Mouse (Mus musculus): ENCODE data around the gene Hist1h2bf. TPM values are rescaled to one million over a fixed set of nuclear protein-coding genes. Genes with fewer than 3 reads are reported as not detected.

The Hist1h2bf gene
- 11.4 and 19.0 TPM in 2 replicates for polyA plus RNA-seq (2012; rRNA removed)

DNA sequence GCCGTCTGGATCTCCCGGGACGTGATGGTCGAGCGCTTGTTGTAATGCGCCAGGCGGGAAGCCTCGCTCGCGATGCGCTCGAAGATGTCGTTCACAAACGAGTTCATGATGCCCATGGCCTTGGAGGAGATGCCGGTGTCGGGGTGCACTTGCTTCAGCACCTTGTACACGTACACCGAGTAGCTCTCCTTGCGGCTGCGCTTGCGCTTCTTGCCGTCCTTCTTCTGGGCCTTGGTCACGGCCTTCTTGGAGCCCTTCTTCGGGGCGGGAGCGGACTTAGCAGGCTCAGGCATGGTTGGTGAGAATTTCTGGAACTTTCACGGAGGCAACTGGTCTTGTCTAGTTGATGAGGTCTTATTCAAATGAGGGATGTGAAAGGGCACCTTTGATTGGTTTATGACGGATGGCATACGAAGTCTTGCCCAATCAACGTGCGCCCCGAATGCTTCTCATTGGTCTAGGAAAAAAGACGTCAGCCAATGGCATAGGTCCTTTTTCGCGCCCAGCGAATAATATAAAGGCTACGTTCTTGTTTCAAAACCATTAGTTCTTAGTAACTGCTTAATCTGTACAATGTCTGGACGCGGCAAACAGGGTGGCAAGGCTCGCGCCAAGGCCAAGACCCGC, at the start of gene Hist1h2bf, which contains the start of gene Hist1h2ad:
Gene Hist1h2bf, minus strand, starts transcription at position 299 of the 627 bp plus-strand sequence.
Gene Hist1h2ad, plus strand, starts transcription at position 484 of the 627 bp plus-strand sequence.

DNA sequence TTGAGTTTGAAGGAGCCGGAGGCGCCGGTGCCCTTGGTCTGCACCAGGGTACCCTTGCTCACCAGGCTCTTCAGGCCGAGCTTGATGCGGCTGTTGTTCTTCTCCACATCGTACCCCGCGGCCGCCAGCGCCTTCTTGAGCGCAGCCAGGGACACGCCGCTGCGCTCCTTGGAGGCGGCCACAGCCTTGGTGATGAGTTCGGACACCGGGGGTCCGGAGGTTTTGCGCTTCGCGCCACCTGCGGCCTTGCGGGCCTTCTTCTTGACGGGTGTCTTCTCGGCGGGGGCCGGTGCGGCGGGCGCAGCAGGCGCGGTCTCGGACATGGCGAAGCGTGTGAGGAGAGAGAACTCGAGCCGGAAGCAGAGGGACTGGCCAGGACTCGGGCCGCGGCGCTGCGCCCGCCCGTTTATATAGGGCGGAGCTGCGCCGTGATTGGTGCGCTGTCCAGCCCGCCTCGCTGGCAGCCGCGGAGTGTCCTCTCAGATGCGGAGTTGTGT, 48.2 kb upstream of the Hist1h2bf start, which contains the start of gene Hist1h1e:
Gene Hist1h1e, minus strand, starts transcription at position 384 of the 497 bp plus-strand sequence.

DNA sequence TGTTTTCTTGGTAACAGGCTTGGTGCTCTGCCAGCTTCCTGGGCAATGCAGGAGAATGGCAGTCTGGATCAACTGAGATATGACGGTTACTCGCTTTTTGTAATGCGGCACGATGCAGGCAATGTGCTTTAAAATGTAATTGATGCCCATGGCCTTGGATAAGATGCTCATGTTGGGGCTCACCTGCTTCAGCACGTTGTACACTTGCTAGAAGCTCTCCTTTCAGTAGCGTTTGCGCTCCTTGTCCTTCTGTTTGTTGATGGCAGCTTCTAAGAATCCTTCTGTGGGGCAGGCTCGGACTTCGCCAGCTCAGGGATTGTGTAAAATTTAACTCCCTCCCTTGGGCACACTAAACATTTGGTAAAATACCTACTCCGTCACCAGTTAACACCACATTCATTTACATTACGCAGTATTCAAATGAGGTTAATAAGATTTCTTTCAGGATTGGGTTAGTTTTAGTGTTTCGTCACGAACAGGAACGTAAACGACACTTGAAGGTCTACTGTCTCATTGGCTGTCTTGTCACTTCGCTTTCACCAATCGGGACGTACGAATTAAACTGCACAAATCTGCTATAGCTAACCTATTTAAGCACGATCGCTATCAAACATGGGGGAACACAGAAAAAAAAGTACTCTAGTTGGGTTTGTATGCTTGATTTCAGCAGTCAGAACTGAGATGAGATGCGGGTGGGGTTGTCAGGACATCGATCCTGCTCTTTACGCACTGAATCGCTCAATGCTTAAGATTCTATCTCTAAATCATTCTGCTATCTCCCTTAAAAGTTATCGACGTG, 46.9 kb upstream of the Hist1h2bf start, which contains the start of gene Hist1h2be:
Gene Hist1h2be, minus strand, starts transcription at position 392 of the 799 bp plus-strand sequence.

DNA sequence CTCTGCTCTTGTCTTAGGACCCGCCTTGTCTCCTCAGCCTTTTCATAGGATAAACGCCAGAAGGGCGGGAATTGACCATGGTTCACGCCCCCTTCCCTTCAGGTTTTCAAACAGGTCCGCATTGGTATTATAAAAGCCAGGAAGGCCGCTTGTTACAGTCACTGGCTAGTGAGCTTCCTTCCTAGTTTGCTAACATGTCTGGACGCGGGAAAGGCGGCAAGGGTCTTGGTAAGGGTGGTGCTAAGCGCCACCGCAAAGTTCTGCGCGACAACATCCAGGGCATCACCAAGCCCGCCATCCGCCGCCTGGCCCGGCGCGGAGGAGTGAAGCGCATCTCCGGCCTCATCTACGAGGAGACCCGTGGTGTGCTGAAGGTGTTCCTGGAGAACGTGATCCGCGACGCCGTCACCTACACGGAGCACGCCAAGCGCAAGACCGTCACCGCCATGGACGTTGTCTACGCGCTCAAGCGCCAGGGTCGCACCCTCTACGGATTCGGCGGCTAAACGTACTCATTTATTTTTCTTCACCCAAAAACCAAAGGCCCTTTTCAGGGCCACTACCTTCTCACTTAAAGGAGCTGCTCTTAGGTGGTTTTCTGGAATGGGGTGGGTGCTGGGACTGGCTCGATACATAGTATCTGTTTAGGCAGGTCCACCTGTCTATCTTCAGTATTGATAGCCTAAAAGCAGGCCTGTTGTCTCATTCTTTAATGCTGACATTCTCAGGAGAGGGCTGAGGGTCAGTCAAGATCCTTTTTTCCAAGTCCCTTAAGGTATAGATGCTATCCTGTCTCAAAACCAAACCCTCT, 7.6 kb upstream of the Hist1h2bf start, which contains the start of gene Hist1h4d:
Gene Hist1h4d, plus strand, starts transcription at position 191 of the 811 bp plus-strand sequence.

DNA sequence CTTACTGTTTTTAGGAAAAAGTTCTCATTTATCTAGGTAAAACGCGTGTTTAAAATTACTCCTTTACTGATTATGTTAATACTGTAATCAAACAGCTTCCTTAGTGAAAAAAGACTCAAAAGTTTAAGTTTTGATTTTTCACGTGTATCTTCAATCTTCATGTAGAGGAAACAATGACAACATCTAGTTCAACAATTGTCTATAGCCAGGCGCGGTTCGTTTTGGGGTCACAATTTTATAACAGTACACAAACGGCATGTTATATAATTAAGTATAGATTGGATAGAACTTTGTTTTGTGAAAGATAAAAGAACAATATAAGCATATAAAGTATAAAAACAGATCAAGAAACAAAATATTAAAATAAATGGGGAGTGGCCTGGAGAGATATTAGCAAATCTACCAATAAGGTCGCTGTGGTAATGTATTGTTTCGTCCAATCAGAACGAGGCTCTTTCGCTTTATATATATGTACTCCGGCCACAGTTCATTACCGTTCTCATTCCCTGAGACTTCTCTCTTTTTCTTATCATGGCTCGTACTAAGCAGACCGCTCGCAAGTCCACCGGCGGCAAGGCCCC, 1.4 kb upstream of the Hist1h2bf start, which contains the start of gene Hist1h3d:
Gene Hist1h3d, plus strand, starts transcription at position 493 of the 581 bp plus-strand sequence.

DNA sequence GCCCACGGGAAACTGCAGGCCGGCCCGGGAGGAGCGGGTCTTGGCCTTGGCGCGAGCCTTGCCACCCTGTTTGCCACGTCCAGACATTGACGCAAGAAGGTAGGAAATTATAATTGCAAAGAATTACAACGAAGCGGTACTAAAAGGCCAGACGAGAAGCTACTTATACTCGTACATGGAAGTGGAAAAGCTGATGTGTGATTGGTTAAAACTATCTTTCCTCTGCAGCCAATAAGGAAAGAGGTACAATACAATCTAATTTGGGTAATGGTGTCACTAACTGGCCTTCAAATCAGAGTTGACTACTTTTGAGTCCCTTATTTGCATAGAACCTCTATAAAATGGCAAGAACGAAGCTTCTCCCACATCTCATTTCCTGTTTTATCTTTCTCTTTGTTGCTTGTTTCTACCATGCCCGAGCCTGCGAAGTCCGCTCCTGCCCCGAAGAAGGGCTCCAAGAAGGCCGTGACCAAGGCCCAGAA, 2.9 kb downstream of the Hist1h2bf start, which contains the start of the genes Hist1h2ae and Hist1h2bg:
Gene Hist1h2ae, minus strand, starts transcription at position 199 of the 482 bp plus-strand sequence.
Gene Hist1h2bg, plus strand, starts transcription at position 375 of the 482 bp plus-strand sequence.

DNA sequence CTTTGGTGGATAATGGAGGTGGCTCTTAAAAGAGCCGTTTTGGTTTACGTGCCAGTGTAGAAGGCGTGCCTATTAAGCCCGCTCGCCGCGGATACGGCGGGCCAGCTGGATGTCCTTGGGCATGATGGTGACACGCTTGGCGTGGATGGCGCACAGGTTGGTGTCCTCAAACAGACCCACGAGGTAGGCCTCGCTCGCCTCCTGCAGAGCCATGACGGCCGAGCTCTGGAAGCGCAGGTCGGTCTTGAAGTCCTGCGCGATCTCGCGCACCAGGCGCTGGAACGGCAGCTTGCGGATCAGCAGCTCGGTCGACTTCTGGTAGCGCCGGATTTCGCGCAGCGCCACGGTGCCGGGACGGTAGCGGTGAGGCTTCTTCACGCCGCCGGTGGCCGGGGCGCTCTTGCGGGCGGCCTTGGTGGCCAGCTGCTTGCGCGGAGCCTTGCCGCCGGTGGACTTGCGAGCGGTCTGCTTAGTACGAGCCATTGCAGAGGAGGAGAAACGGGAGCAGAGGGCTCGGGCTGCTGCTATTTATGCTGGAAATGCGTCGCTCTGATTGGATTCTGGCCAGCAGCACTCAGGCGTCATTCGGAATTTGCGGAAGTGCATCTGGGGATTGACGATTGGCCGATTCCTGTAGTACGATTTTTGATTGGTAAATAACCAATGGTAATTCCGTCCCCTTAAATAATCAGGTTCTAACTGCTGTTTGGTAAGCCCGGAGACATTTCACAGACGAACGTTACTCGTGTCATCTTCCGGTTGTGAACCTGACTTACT, 11.9 kb downstream of the Hist1h2bf start, which contains the start of gene Hist1h3e:
Gene Hist1h3e, minus strand, starts transcription at position 487 of the 777 bp plus-strand sequence.

DNA sequence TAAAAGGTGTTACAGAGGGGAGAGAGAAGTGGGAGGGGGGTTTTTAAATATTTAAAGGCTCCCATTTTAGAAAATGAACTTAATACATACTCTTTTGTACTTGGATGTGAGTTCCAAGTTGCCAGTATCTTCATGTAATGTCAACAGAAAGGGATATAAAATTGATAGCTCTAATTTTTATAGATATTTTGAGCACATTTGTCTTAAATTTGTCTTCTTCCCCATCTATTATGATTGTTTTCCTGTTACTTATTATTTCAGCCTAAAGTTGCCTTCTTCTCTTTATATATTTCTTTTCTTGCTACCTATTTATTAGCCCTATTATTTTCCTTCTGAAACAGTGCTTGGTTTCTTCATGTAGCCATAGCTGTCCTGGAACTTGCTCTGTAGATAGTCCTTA, 21.0 kb downstream of the Hist1h2bf start, which contains the start of gene Hist1h1d:
Gene Hist1h1d, plus strand, starts transcription at position 301 of the 400 bp plus-strand sequence.

DNA sequence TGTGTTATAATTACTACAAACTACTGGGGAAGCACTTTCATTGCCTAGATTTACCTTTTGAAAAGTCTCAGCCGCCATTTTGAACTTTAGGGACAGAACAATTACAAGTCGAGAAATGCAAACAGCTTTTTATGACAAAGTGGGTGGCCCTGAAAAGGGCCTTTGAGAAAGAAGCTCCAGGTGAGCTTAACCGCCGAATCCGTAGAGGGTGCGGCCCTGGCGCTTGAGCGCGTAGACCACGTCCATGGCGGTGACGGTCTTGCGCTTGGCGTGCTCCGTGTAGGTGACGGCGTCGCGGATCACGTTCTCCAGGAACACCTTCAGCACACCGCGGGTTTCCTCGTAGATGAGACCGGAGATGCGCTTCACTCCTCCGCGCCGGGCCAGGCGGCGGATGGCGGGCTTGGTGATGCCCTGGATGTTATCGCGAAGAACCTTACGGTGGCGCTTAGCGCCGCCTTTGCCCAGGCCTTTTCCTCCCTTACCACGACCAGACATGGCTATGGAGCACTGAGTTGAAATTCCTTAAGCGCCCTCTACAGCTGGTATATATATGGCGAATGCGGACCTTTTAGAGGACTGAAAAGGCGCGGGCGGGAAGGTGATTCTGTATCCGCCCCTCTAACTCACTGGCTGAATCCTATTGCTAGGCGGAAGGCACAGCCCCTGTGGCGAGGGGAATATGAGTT, 22.7 kb downstream of the Hist1h2bf start, which contains the start of gene Hist1h4f:
Gene Hist1h4f, minus strand, starts transcription at position 503 of the 689 bp plus-strand sequence.

DNA sequence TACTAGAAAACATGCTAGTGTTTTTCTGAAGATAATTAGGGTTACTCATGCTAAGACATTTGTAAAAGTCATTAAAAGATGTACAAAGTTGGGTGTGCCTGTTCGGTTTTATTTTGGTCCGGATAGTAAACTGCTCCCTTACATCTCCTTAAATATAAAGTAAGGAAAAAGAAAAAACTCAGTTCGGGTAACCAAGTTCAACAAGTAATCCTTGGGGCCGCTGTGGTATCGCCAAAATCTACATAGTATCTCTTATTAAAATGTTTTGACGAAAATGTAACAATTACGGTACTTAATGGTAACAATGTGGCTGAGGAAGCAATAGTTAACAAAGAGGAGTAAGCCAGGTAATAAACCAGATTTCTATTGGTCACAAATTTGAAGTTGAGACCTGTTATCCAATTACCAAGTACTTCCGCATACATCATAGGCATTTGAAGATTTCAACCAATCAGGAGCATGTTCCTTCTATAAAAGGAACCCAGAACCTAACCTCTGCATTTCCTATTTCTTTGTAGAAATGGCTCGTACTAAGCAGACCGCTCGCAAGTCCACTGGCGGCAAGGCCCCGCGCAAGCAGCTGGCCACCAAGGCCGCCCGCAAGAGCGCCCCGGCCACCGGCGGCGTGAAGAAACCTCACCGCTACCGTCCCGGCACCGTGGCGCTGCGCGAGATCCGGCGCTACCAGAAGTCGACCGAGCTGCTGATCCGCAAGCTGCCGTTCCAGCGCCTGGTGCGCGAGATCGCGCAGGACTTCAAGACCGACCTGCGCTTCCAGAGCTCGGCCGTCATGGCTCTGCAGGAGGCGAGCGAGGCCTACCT, 29.8 kb downstream of the Hist1h2bf start, which contains the start of gene Hist1h3f:
Gene Hist1h3f, plus strand, starts transcription at position 88 of the 822 bp plus-strand sequence.

DNA sequence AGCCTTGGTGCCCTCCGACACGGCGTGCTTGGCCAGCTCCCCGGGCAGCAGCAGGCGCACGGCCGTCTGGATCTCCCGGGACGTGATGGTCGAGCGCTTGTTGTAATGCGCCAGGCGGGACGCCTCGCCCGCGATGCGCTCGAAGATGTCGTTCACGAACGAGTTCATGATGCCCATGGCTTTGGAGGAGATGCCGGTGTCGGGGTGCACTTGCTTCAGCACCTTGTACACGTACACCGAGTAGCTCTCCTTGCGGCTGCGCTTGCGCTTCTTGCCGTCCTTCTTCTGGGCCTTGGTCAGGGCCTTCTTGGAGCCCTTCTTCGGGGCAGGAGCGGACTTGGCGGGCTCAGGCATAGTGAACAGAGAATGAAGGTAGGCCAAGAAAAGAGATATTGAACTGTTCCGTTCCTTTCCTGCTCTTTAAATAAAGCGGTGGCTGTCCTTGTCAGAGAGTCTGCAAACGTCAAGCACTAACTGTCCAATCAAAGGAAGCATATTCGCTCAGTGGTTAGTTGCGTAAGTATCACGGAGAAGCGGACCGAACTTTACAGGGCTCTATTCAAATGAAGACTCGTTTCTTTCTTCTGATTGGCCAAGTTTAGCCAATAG, 30.9 kb downstream of the Hist1h2bf start, which contains the start of gene Hist1h2bh:
Gene Hist1h2bh, minus strand, starts transcription at position 394 of the 609 bp plus-strand sequence.

DNA sequence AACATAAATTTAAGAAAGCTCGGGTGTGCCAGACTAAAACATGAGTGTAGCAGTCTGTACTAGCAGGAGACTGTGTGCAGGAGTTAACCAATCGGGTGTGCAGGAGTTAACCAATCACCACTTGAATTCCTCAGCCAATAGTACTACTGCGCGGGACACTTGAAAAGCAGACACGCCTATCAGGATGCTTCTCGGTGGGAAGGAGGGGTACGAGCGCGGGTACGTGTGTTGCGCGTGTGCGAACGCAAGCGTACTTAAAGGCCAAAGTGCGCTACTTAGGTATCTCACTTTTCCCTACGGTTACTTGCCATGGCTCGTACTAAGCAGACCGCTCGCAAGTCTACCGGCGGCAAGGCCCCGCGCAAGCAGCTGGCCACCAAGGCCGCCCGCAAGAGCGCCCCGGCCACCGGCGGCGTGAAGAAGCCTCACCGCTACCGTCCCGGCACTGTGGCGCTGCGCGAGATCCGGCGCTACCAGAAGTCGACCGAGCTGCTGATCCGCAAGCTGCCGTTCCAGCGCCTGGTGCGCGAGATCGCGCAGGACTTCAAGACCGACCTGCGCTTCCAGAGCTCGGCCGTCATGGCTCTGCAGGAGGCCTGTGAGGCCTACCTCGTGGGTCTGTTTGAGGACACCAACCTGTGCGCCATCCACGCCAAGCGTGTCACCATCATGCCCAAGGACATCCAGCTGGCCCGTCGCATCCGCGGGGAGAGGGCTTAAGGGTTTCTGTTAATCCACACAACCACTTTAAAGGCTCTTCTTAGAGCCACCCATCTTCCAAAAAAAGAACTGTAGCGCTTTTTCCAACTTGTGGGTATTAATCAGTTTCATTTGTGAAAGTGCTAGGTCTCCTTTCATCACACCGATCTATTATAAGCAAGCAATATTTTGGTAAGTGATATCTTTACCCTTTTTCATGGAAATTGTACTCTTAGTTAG, 38.6 kb downstream of the Hist1h2bf start, which contains the start of gene Hist1h3g:
Gene Hist1h3g, plus strand, starts transcription at position 286 of the 939 bp plus-strand sequence.

DNA sequence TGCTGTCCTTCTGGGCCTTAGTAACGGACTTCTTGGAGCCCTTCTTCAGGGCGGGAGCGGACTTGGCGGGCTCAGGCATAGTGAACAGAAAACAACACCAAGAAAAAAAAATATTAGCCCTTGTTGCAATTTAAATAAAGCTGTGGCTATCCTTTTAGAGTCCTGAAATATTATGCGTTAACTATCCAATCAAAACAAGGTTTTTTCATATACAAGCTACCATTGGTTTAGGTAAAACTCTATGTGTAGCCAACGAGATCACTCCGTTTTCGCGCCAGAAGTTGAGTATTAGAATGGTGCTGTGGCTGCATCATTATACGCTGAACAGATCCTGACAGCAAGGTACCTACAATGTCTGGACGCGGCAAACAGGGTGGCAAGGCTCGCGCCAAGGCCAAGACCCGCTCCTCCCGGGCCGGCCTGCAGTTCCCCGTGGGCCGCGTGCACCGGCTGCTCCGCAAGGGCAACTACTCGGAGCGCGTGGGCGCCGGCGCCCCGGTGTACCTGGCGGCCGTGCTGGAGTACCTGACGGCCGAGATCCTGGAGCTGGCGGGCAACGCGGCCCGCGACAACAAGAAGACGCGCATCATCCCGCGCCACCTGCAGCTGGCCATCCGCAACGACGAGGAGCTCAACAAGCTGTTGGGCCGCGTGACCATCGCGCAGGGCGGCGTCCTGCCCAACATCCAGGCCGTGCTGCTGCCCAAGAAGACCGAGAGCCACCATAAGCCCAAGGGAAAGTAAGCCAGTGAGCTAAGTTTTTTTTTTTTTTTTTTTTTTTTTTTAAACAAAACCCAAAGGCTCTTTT, 40.2 kb downstream of the Hist1h2bf start, which contains the start of gene Hist1h2af:
Gene Hist1h2af, plus strand, starts transcription at position 347 of the 808 bp plus-strand sequence.

DNA sequence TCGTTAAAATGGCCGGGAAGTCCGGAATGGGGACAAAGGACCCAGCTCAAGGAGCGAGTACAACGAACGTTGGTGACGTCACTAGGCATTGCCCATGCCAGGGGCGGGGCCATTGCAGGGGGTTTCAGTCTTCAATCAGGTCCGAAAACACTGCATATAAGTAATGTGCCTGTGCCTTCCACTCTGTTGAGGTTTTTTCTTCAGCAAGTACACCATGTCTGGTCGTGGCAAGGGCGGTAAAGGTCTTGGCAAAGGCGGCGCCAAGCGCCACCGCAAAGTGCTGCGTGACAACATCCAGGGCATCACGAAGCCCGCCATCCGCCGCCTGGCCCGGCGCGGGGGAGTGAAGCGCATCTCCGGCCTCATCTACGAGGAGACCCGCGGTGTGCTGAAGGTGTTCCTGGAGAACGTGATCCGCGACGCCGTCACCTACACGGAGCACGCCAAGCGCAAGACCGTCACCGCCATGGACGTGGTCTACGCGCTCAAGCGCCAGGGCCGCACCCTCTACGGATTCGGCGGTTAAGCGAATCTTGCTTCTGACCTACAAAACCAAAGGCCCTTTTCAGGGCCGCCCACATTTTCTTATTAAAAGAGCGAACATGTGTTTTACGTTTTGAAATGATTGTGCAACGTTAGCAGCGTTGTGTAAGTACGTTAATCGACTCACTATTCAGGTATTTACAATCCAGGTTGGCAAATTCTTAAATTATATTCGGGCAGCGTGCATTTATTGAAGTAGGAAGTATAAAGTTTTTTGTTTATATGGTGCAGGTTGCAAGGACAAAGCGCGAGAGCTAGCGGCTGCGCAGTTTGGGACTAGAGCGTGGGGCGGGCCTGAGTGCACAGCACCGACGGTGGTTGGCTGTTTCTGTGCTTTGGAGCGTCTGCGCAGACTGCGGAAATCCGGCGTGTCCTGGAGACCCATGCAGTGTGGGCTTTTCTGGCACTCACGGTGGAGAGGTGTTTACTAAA, 42.8 kb downstream of the Hist1h2bf start, which contains the start of gene Hist1h4h:
Gene Hist1h4h, plus strand, starts transcription at position 150 of the 975 bp plus-strand sequence.

